Mouse (Mus musculus): ENCODE data around the gene Itpr2. TPM values are rescaled to one million over a fixed set of nuclear protein-coding genes. Genes with fewer than 3 reads are reported as not detected.

Gene Itpr2
- polyA plus RNA-seq, 1 experiment, result 18.0 TPM

DNA sequence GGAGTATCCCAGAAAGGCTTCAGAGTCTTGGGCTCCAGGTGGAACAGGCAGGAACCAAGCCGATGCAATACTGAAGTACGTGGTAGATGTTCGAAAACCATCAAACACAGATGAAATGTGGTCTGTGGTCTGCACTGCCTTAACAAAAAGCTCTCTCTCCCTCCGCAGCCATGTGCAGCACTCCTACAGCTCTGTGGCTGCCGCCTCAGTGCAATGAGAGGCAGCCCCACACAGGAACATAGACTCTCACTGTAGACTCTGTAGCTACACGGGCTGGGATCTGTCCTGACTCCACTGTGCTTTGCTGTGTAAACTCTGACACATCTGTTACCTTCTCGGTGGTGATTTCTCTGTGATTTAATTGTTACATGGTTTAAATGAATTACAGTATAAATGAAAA lies 218.0 kb downstream of the Itpr2 start:
- peaks cover 7% of the 10 kb centered on the region for H3K36me3 ChIP-seq (ENCODE audit: control insufficient read depth, insufficient read depth, low read length)
- DNase-seq (ENCODE audit: low read depth in 1 of 2, low spot score in 2 of 2), result no peak
- 70% methylated on average over 7 of the region's 7 CpGs for WGBS
- no peak overlapping the region for H3K4me3 ChIP-seq (ENCODE audit: extremely low read depth, insufficient read depth, insufficient read length)
- H3K27me3 ChIP-seq (ENCODE audit: control insufficient read depth, insufficient read depth, low read length), result no peaks in the 10 kb centered on the region
- no peak for TF ChIP-seq POLR2A (IDR thresholded peaks at IDR 0.05; ENCODE audit: low read depth, low read length)
- H3K27ac ChIP-seq (ENCODE audit: insufficient read depth, low read length), result no peak overlapping the region
- H3K4me1 ChIP-seq (ENCODE audit: control insufficient read depth, insufficient read depth, insufficient read length), result no peaks in the 10 kb centered on the region

DNA sequence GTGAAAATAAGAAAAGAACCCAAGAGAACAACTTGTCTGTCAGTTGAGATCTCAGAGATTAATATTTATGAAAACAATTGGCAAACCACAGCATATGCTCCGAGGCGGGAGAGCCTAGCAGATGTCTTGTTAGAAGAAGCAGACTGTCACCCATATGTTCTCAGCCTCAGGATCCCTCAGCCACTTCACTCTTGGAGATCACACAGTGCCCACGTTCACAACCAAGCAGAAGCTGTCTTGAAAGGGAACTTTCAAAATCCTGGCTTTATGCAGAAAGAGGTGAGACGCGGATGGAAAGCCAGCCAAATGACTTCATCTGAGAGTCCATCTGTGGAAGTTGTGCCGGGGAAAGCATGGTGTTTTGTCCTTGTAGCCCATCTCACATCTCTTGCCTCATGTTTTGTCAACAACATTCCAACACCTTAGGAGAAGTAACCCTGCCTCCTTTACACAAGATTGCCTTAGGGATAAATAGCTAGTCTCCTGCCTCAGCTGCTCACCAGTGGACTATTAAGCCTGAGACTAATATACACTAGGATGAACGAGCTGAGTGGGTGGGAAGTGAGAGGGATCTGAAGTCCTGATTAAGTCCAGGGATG lies 219.9 kb downstream of the Itpr2 start:
- H3K4me1 ChIP-seq (ENCODE audit: control insufficient read depth, insufficient read depth, insufficient read length), result no peaks in the 10 kb centered on the region
- TF ChIP-seq CTCF (IDR thresholded peaks at IDR 0.05; ENCODE audit: extremely low read depth, insufficient read depth, insufficient read length, insufficient replicate concordance) (no peak), POLR2A (IDR thresholded peaks at IDR 0.05; ENCODE audit: low read depth, low read length) (no peak)
- no peak for DNase-seq (ENCODE audit: low read depth in 1 of 2, low spot score in 2 of 2)
- no peak overlapping the region for H3K4me3 ChIP-seq (ENCODE audit: extremely low read depth, insufficient read depth, insufficient read length)
- H3K36me3 ChIP-seq (ENCODE audit: control insufficient read depth, insufficient read depth, low read length), result peaks cover 4% of the 10 kb centered on the region
- no peaks in the 10 kb centered on the region for H3K27me3 ChIP-seq (ENCODE audit: control insufficient read depth, insufficient read depth, low read length)
- H3K27ac ChIP-seq (ENCODE audit: insufficient read depth, low read length), result no peak overlapping the region
- 80% methylated on average over 7 of the region's 7 CpGs for WGBS

DNA sequence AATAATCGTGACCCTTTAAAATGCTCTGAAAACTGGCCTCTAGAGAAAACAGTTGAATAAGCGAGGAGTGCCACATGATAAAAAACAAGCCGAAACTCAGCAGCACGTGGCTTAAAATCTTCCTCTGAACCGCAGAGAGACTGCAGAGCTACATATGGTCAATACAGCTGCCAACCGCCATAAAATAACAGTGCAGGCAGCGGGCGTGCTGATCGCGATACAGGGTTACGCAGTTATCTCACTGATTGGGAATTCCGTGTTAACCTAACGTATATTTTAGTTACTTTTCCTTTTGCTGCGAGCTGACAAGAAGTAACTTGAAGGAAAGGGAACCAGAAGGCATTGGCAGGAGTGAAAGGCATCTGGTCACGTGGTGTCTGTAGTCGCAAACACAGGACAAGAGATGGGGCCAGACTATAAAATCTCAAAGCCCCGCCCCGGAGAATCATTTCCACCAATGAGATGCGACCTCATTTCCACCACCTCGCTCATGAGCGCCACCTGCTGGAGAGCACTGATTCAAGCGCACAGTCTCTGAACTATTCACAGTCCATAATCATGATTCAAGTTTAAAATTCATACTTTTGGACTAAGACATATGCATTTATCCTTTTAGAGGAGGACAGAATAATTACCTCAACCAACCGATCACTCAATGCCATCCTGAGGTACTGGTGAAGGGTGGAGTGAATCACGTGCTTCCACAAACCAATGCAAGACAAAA lies 220.7 kb downstream of the Itpr2 start:
- TF ChIP-seq POLR2A (IDR thresholded peaks at IDR 0.05; ENCODE audit: low read depth, low read length), result no peak
- TF ChIP-seq CTCF (IDR thresholded peaks at IDR 0.05; ENCODE audit: extremely low read depth, insufficient read depth, insufficient read length, insufficient replicate concordance), result peak; percentile 51; the same call in 1 of the 2 replicates
- peak in 1 of 2 experiments; percentile 36 for DNase-seq (ENCODE audit: low read depth in 1 of 2, low spot score in 2 of 2)

DNA sequence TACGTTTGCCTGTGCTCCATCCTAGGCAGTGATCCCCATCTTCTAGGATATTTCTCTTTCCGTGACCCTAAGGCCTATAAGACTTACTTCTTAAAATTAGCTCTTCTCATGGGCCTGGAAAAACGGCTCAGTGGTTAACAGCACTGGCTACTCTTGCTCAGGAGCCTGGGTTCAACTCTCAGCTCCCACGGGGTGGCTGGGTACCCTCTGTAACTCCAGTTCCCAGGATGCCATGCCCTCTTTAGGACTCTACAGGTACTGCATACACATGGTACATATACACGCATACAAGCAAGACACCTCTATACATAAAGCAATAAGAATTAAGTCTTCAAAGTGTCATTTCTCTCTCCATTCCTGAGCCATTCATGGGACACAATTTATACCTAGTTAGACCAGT lies 228.8 kb downstream of the Itpr2 start:
- 0 out of 2 replicates have a peak, but pooled peaks cover 5% of the 10 kb centered on the region for H3K4me1 ChIP-seq (ENCODE audit: control insufficient read depth, insufficient read depth, insufficient read length)

More for the DNA sequence above, 220.7 kb downstream of the Itpr2 start:
- H3K27me3 ChIP-seq (ENCODE audit: control insufficient read depth, insufficient read depth, low read length), result no peaks in the 10 kb centered on the region
- H3K27ac ChIP-seq (ENCODE audit: insufficient read depth, low read length), result no peak overlapping the region
- H3K4me1 ChIP-seq (ENCODE audit: control insufficient read depth, insufficient read depth, insufficient read length), result no peaks in the 10 kb centered on the region
- peaks cover 4% of the 10 kb centered on the region for H3K36me3 ChIP-seq (ENCODE audit: control insufficient read depth, insufficient read depth, low read length)
- H3K4me3 ChIP-seq (ENCODE audit: extremely low read depth, insufficient read depth, insufficient read length), result no peak overlapping the region
- 95% methylated on average over 24 of the region's 24 CpGs for WGBS

DNA sequence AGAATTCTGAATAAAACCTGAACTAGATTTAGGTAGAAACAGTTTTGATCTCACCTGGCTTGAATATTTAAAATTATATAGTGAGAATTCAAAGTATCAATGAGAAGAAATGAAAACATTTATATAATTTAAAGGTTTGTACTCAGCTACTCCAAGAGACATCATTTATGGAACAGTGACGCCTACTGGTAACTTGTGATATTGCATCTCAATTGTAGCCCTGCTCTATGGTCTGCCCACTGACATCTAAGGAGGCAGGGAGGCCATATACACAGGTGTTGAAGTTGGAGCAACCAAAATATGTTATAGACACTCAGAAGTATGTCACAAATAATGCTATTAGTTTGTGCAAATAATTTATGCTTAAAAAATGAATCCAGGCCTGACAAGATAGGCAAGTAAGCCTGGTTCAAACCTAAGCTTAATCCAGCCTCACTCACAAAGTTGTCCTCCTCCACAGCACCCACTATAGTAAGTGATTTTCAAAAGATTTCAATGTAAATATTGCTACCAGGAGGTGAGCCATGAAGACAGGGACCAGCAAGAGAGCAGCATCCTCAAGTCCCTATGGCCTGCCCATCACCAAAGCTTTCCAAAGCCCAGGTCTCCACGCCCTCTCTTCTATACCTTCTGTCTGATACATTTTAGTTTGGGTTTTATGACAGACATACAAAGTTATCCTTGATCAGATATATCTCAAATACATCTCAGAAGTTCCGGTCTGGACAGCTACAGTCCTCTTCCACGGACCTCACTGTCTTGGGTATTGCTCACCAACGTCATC lies 229.6 kb downstream of the Itpr2 start:
- Histone ChIP-seq H3K4me3 (ENCODE audit: extremely low read depth, insufficient read depth, insufficient read length) (no peak overlapping the region), H3K27me3 (ENCODE audit: control insufficient read depth, insufficient read depth, low read length) (no peaks in the 10 kb centered on the region), H3K4me1 (ENCODE audit: control insufficient read depth, insufficient read depth, insufficient read length) (0 out of 2 replicates have a peak, but pooled peaks cover 5% of the 10 kb centered on the region), H3K27ac (ENCODE audit: insufficient read depth, low read length) (no peak overlapping the region), H3K36me3 (ENCODE audit: control insufficient read depth, insufficient read depth, low read length) (no peaks in the 10 kb centered on the region)
- no peak for TF ChIP-seq POLR2A (IDR thresholded peaks at IDR 0.05; ENCODE audit: low read depth, low read length)
- TF ChIP-seq CTCF (IDR thresholded peaks at IDR 0.05; ENCODE audit: extremely low read depth, insufficient read depth, insufficient read length, insufficient replicate concordance), result peak; percentile 7; the same call in 1 of the 2 replicates
- peak; percentile 59 to 70 for DNase-seq (ENCODE audit: low read depth in 1 of 2, low spot score in 2 of 2)
- WGBS, result 76% methylated on average over 5 of the region's 5 CpGs

More for the DNA sequence above, 228.8 kb downstream of the Itpr2 start:
- Histone ChIP-seq H3K4me3 (ENCODE audit: extremely low read depth, insufficient read depth, insufficient read length) (no peak overlapping the region), H3K27ac (ENCODE audit: insufficient read depth, low read length) (no peak overlapping the region), H3K27me3 (ENCODE audit: control insufficient read depth, insufficient read depth, low read length) (no peaks in the 10 kb centered on the region), H3K36me3 (ENCODE audit: control insufficient read depth, insufficient read depth, low read length) (no peaks in the 10 kb centered on the region)
- no peak for TF ChIP-seq POLR2A (IDR thresholded peaks at IDR 0.05; ENCODE audit: low read depth, low read length)
- TF ChIP-seq CTCF (IDR thresholded peaks at IDR 0.05; ENCODE audit: extremely low read depth, insufficient read depth, insufficient read length, insufficient replicate concordance), result no peak
- DNase-seq (ENCODE audit: low read depth in 1 of 2, low spot score in 2 of 2), result no peak
- 93% methylated on average over 5 of the region's 5 CpGs for WGBS

DNA sequence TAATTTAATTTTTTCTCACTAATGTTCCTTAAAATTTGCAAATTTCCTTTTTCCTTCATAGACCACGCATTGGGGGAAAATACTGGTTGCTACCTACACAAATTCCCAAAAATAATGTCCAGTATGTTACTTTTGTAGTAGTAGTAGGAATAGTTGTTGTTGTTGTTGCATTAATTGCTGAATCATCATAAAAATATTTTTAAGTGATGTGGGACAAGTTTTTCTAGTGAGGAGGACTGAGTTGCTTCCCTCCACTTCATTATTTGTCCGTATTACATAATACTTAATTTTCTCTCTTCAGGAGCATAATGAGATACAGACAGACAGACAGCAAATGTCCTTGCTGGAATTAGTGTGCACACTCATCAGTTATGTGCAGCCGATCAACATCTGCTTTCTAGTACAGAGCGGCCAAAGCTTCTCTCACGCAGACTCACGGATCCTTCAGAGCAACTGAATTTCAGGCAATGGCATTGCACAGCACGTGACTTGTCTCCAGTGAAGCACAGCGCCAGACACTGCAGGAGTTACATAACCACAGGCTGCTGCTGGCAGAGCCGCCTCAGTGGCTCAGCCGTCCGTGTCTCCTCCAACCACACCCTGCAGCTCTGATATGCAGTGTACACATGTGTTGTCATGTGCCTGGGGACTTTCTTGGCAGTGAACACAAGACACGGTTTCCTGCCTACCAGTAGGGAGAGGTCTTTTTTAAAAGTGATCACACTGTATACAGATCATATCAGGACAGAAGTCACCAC lies 231.1 kb downstream of the Itpr2 start:
- Histone ChIP-seq H3K4me3 (ENCODE audit: extremely low read depth, insufficient read depth, insufficient read length) (no peak overlapping the region), H3K4me1 (ENCODE audit: control insufficient read depth, insufficient read depth, insufficient read length) (0 out of 2 replicates have a peak, but pooled peaks cover 5% of the 10 kb centered on the region)

More for the DNA sequence above, 231.1 kb downstream of the Itpr2 start:
- TF ChIP-seq CTCF (IDR thresholded peaks at IDR 0.05; ENCODE audit: extremely low read depth, insufficient read depth, insufficient read length, insufficient replicate concordance), result no peak
- TF ChIP-seq POLR2A (IDR thresholded peaks at IDR 0.05; ENCODE audit: low read depth, low read length), result no peak
- DNase-seq (ENCODE audit: low read depth in 1 of 2, low spot score in 2 of 2), result peak; percentile 84 to 94
- H3K27me3 ChIP-seq (ENCODE audit: control insufficient read depth, insufficient read depth, low read length), result no peaks in the 10 kb centered on the region
- 21% methylated on average over 12 of the region's 12 CpGs for WGBS
- H3K36me3 ChIP-seq (ENCODE audit: control insufficient read depth, insufficient read depth, low read length), result no peaks in the 10 kb centered on the region
- peak overlapping the region; percentile 61; the same call in 1 of the 2 replicates for H3K27ac ChIP-seq (ENCODE audit: insufficient read depth, low read length)
